Mouse (Mus musculus) embryonic stem cell, embryonic (primary cell): ENCODE measurements at regions not wholly inside any gene's neighbourhood (a gene's known extent, or its start where the extent isn't known, plus 50 kb on each side); places are given as distances from the start of the nearest gene placed in this dataset.

Source experiments
- CTCF ChIA-PET, 4 experiments: fragments of 300-600 bp in 2 of 4; fragments of 350-600 bp in 2 of 4; sonication (Branson Sonifier 250); formaldehyde crosslinking; loops; one replicate each; lab custom pipeline; 2022; ENCODE audit warnings: inconsistent platforms in 2 of 4; lab: Charles Lee
- POLR2A ChIA-PET, 4 experiments: fragments of 300-600 bp in 2 of 4; fragments of 350-600 bp in 2 of 4; sonication (Branson Sonifier 250); formaldehyde crosslinking; loops; one replicate each; lab custom pipeline; 2022; ENCODE audit warnings: antibody characterized with exemption in 4 of 4, inconsistent platforms in 1 of 4; lab: Charles Lee

DNA sequence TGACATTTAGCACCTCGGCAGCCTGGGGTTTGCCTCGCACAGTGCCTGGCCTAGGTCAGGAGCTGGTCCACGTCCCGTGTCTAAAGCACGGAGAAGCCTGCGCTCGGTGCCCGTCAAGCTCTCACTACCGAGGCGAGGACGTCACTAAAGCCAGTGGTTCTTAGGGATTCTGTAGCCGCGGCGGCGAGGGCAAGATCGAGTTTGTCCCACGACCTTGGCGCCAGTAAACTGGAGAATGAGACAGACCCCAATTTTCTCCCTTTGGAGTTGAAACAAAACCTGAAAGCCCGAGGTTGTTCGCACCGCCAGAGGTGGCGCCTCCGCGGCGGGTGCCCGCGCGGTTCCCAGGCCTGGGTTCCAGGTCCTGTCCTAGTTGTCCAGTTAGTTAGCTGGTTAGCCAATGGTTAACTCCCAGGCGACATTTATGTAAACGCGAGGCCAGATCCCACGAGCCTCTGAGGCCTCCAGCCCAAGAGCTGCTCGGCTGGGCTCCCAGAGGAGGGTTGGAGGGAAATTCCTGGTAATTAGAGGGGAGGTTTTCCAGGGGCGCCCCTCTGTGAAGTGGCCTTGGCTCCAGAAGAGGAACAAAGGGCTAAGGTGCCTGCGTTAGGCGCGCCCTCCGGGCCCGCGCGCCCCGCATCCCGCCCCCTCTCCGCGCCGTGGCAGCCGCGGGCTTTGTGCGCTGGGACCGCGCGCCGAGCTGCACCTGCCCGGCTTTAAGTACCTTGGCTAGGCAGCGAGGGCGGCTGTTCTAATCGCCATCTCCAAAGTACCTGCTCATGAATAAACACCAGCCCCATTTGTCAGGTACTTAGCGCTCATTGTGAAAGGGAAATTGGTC lies 74.0 kb downstream of the Rhcg start:
- ChIA-PET CTCF (interaction anchor here (0.6 to 2.5 kb wide), 14 partner anchors 8 to 185 kb away, joined by 3 to 8 read pairs (median 3); no protein-coding TSS in a partner anchor), POLR2A (interaction anchor here in 1 of 4 experiments (1.3 kb wide), 2 partner anchors 9 to 45 kb away, joined by 3 to 4 read pairs; no protein-coding TSS in a partner anchor)

DNA sequence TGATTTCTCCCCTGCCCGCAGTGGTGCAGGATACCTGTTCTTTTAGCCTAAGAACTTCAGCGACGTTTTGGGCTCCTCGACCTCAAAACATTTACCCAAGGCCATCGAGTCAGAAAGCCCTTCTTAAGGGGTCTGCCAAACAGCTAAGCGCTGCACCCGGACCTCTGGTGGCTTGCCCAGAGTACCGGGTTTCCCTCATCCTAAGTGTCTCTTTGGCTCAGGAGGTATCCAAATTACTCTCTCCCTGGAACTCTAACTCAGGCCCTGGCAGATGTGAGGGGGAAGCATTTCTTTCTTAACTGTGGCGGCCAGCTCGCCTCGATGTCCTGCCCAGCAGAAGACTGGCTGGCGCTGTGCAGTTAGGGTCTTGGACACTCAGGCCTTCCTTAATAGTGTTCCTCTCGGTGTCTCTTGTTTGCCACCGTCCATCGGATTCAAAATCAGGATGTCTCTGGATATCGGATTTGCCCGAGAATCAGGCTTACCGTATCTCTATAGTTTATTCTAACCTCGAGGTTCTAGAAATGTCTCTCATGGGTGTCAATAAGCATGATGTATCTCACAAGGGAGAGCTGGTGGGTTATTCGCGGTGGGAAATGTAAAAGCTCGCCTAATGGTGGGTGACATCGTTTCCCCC lies 75.0 kb downstream of the Rhcg start:
- ChIA-PET CTCF (interaction anchor here in 3 of 4 experiments (0.6 to 2.5 kb wide), 3 partner anchors 8 to 34 kb away, joined by 3 to 6 read pairs (median 6); no protein-coding TSS in a partner anchor), POLR2A (no interaction called here)

DNA sequence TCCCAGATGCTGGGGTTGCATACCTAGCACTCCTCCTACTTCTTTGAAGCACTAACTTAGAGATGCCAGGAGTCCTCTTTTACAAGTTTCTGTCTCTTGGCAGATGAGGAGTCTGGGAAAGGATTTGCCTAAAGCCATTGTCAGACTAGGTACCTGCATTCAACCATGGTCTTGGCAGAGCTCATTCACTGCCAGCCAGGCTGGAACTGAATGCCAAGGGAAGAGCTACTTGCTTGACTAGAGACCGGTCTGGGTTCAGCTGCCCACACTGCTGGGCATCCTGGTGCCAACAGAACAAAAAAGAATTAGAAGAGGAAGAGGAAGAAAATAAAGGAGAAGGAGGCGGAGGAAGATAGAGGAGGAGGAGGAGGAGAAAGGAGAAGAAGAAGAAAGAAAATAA lies 74.1 kb upstream of the Polg start:
- ChIA-PET POLR2A (no interaction called here), CTCF (no interaction called here)

DNA sequence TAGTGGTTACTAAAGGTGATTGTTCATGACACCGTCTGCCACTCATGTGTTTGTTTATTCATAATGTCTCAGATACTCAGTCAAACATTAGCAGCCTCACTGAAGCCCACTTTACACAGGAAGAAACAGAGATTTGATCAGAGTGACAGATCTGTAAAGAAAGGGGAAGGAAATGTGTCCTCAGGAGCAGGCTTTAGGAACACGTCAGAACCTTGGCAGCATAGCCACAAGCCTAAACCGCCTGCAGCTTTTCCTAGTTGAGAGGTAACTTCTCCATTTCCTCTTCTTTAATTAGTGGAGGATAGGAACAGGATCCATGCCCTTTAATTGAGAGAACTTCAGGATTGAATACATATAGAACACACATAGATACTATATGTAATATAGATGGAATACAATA lies 73.3 kb upstream of the Polg start:
- POLR2A ChIA-PET = interaction anchor here in 1 of 4 experiments (1.0 kb wide), 1 partner anchor 24 kb away, joined by 3 read pairs; no protein-coding TSS in a partner anchor
- CTCF ChIA-PET = no interaction called here

DNA sequence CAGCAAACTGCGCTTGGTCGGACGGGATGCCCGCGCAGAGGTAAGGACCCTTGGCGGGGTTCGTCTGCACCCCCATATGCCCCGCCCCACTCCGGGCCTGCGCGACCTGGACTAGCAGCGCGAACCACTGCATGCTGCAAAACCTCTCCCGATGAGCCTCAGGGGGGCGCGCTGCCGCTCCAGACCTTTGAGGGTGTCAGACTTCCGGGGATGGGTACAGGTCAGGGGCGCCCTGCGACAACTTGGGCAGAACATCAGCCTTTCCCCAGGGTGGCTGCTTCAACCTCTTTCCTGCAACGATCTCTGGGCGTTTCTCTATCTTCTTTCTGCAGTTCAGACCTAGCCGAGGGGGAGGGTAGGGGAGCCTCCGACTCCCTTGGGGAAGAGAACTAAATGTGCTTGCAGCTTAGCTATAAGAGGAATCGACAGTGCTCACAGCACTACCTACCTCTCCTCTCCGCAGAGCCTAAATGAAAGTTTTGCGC lies 70.0 kb upstream of the Polg start:
- ChIA-PET CTCF (interaction anchor here (0.5 to 3.2 kb wide), 22 partner anchors 9 to 625 kb away, joined by 3 to 24 read pairs (median 5); partner anchors contain the start of gene Rhcg (in 1 of the 4)), POLR2A (interaction anchor here in 3 of 4 experiments (0.5 to 5.2 kb wide), 17 partner anchors 10 to 193 kb away, joined by 3 to 33 read pairs (median 4); partner anchors contain the start of gene Fanci (in 1 of the 3))

DNA sequence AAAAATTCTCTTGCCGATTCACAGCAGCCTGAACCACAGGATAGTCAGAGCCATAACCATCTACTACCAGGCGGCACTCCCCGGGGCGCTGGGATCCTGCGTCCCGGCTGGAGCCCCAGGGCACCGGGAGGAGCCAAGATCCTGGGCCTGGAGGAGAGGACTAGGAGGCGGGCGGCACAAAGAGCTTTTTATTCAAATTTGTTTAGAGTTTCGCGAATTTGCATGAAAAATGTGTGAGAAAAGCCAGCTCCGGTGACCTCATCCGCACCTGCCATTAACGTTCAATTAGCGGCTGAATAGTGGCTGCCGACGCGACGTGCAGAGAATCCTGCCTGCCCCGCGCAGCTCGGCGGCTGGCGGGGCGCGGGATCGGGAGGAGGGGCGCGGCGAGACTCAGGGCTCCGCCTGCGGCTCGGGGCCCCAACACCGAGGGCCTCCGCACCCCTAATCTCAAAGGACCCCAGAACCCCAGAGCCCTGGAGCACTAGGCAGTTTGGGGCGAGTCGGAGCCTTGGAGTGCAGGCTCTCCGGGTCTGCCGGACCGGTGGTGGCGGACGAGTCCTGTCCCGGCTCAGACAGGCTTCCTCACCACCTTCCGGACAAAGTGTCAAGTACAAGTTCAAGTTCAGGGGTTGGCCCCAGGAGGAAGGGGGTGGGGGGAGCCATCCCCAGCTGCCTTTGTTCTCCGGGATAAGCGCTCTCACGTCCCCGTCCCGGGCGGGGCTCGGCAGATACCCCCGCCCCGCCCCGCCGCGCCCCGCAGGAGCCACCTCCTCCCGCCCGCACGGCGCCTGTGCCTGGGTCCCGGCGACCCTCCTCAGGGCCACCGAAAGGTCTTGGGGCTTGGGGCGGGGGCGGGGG lies 69.3 kb upstream of the Polg start:
- POLR2A ChIA-PET = interaction anchor here (0.5 to 5.2 kb wide), 32 partner anchors 10 to 703 kb away, joined by 3 to 33 read pairs (median 4); partner anchors contain the start of genes Ap3s2 (in 1 of the 4) and Fanci (in 1 of the 4)
- CTCF ChIA-PET = interaction anchor here (0.5 to 3.2 kb wide), 33 partner anchors 8 to 624 kb away, joined by 3 to 24 read pairs (median 4); partner anchors contain the start of genes Rhcg (in 1 of the 4) and Ticrr (in 1 of the 4)

DNA sequence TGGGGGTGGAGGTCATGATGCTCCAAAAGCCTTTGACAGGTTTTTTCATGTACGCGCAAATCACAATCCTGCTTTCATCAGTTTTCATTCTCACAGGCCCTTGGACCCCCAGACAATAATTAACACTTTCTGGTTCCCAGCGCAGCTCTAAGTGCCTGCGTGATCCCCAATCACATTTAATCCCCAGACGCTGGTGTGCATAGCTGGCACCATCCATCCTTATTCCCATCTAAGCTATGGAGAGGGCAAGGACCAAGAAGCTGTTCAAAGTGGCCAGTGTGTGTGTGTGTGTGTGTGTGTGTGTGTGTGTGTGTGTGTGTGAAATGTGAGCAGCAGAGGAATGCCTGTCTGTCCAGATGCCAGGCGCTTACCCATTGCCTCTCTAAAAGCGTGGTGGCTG lies 68.7 kb upstream of the Polg start:
- CTCF ChIA-PET = interaction anchor here (0.7 to 3.2 kb wide), 23 partner anchors 8 to 270 kb away, joined by 3 to 24 read pairs (median 4); partner anchors contain the start of gene Ticrr (in 1 of the 4)
- POLR2A ChIA-PET = interaction anchor here (0.7 to 5.2 kb wide), 31 partner anchors 9 to 704 kb away, joined by 3 to 33 read pairs (median 4); partner anchors contain the start of genes Ap3s2 (in 1 of the 4) and Mfge8 (in 1 of the 4)

DNA sequence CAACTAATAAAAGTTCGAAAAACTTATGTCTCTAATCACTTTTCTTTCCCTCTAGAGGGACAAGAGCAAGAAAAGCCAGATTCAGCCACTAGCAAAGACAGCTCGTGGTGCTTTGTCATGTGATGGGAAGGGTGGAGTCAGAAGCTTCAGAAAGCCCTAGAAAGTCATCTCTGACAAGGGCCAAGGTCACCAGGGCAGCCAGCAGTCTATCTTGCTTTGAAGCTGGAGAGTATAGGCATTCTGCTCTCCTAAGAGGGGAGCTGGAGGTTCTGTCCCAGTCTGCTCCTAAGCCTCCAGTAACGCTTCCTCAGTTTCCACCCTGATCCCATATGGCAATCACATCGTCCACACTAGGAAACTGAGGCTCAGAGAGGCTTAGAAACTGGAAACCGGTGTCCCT lies 68.2 kb upstream of the Polg start:
- ChIA-PET POLR2A (interaction anchor here in 3 of 4 experiments (0.7 to 5.2 kb wide), 23 partner anchors 9 to 545 kb away, joined by 3 to 33 read pairs (median 5); partner anchors contain the start of genes Ap3s2 (in 1 of the 3) and Mfge8 (in 1 of the 3)), CTCF (interaction anchor here in 3 of 4 experiments (0.6 to 2.6 kb wide), 12 partner anchors 8 to 194 kb away, joined by 3 to 14 read pairs (median 4); no protein-coding TSS in a partner anchor)

DNA sequence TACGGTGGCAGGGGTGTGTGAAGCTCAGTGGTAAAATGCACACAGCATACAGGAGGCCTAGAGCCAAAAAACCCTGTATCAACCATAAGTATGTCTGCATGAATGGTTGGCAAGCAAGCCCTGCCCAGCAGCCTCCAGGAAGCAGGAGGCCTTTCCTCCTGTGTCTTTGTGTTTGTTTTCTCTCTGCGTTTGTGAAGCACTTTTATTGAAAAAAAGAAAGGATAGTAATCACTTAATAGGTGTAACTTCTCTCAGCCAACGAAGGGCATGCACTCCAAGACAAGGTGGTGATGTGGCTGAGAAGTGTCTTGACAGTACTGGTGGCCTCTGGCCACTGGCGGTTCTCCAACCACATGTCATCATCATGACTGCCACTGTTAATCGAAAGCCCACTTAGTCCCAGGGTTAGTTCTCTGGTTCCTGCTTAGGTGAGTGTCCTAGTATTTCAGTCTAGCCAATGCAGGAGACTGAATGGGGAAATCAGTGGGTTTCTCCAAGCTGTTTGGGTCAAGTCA lies 66.5 kb upstream of the Polg start:
- ChIA-PET POLR2A (interaction anchor here in 2 of 4 experiments (1.3 to 4.7 kb wide), 5 partner anchors 8 to 35 kb away, joined by 5 to 33 read pairs (median 21); no protein-coding TSS in a partner anchor), CTCF (interaction anchor here in 2 of 4 experiments (1.1 to 2.3 kb wide), 2 partner anchors 14 kb away, joined by 3 to 7 read pairs; no protein-coding TSS in a partner anchor)

DNA sequence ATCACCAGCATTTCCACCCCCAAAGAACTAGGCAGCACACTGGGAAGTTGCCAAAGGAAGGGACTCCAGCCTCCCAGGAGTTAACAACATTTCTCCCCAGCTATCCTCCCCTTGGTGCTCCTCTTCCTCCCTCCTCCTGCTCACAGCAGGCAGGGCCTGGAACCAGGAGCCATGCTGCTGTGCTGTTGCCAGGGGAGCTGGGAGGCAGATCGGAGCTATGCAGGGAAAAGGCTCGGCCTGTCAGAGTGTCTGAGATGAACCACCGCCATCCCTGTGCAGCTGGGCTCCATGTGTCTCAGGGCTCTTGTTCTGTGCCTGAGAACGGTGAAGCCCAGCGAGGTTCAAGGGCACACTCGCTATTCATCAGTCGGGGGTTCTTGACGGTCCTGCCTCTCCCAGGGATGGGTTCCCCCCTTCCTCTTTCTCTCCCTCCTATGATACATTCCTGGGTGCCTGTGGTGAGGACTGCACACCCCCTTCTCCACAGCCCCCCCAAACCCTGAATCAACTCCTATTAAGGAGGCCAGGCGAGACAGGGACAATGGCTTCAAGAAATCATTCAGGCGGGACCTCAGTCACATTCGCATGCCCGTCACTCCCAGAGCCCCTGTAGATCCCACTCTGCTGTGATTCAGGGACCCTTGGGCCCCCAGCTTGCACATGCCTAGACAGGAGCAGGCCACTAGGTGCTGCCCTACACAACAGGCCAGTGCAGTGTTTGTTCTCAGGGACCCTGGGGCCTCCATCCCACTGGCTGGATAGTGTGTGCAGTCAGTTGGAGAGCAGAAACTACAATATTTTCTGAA lies 65.6 kb upstream of the Polg start:
- ChIA-PET CTCF (interaction anchor here in 2 of 4 experiments (0.5 to 2.3 kb wide), 4 partner anchors 15 to 196 kb away, joined by 3 to 7 read pairs (median 5); no protein-coding TSS in a partner anchor), POLR2A (interaction anchor here in 1 of 4 experiments (0.8 kb wide), 1 partner anchor 16 kb away, joined by 3 read pairs; no protein-coding TSS in a partner anchor)

DNA sequence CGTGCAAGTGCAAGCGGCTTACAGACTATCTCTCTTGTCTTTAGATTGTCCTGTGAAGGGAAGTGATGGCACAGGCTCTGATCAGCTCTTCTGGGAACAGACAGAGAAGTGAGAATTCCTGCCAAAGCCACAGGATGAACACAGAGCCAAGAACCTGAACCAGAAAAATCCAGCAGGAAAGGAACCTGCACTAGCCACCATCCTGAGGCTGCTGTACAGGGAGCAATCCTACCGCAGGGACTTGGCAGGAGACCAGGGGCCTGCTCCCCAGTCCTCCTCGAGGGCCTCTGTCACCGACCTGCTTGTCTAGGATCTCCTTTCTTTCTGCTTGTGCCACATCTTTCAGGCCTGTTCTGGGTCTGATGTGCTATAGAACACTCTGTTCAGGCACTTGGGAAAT lies 65.0 kb upstream of the Polg start:
- ChIA-PET CTCF (interaction anchor here in 1 of 4 experiments (1.0 to 2.3 kb wide), 2 partner anchors 16 to 197 kb away, joined by 3 to 7 read pairs; no protein-coding TSS in a partner anchor), POLR2A (interaction anchor here in 1 of 4 experiments (0.8 kb wide), 1 partner anchor 15 kb away, joined by 3 read pairs; no protein-coding TSS in a partner anchor)

DNA sequence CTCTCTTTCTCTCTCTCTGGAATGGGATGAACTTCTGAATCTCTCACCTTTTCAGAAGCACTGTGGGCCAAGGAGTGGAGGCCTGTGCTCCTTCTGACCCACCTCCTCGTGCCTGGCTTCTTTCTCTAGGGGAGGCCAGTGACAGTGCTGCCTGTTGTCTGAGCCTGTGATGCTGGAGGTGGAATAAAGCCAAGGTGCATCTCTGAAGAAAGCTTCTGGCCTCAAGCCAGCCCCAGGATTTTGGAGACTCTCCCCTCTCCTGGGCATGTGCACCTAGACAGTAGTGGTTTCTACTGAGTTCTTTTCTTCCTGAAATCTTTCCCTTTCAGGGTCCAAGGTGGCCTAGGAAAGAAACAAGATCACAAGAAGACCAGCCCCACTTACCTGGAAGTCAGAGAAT lies 63.3 kb upstream of the Polg start:
- CTCF ChIA-PET = interaction anchor here in 1 of 4 experiments (1.2 kb wide), 1 partner anchor 14 kb away, joined by 3 read pairs; no protein-coding TSS in a partner anchor
- POLR2A ChIA-PET = no interaction called here

DNA sequence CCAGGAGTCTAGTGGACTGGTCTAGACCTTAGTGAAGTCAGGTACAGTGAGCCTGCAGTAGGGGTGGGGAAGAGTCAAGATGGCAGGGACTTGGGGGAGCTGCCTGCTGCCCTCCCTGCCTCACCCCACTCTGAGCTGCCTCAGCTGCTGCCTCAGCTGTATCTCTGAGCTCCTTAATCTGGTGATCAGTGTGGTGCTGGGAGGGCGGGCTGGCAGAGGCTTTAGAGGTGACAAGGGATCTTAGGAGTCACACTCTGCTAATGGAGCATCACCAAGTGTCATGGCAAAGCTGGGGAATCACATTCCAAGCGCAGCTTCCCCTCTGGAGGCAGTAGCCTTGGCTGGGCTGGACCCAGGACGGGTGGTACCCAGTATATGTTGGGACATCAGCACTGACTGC lies 61.8 kb upstream of the Polg start:
- POLR2A ChIA-PET = interaction anchor here in 3 of 4 experiments (1.0 to 1.3 kb wide), 6 partner anchors 11 to 136 kb away, joined by 3 to 5 read pairs (median 4); partner anchors contain the start of gene Fanci (in 1 of the 3)

DNA sequence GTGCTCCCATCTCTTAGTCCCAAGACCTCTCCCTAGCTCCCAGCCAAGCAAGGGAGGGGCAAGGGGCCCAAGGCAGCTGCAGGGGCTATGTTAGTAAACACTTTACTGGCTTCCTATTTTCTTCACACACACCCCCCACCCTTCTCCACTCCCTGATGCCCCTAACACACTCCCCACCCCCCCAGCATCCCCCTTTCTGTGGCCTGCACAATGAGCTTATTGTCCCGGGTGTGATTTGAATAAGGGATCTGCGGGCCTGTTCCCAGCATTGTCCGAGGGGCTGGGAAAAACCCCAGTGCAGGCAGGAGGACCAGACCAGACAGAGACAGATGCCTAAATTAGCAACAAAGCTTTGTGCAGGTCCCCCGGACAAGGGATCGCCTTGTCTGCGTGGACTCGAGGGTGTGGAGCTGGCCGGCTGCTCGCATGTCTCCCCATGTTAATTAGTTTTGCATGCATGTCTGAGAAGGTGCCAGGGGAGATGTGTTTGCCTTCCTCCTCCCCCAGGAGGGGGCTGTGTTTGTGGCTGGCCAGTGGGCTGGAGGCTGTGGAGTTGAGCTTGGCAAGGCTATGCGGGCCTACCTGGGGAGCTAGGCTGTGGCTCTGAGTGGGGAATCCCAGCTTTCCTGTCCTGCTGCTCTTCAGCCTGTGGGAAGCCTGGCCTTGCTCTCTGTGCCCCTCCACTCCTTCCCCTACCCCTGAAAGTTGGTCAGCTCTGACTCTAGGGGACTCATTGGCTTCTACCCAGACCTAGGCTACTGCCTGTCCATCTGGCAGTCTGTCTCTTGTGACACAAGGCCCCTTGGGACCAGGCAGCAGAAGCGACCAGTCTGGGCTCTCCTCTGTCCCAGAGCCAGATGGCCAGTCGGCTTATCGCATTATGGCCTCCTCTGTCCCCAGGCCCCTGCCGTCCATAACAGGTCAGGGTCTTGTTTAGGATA lies 59.8 kb upstream of the Polg start:
- ChIA-PET CTCF (interaction anchor here (0.5 to 3.1 kb wide), 10 partner anchors 9 to 239 kb away, joined by 3 to 14 read pairs (median 4); no protein-coding TSS in a partner anchor), POLR2A (interaction anchor here in 3 of 4 experiments (0.6 to 5.1 kb wide), 12 partner anchors 9 to 65 kb away, joined by 3 to 33 read pairs (median 4); no protein-coding TSS in a partner anchor)

More for the DNA sequence above, 61.8 kb upstream of the Polg start:
- CTCF ChIA-PET = interaction anchor here (0.6 to 3.1 kb wide), 6 partner anchors 8 to 32 kb away, joined by 4 to 14 read pairs (median 6); no protein-coding TSS in a partner anchor
